Mouse (Mus musculus) adrenal gland, postnatal 0 days (tissue): ENCODE results near the gene Atp2b4. TPM values are rescaled to one million over a fixed set of nuclear protein-coding genes. Genes with fewer than 3 reads are reported as not detected.

Experiments
- microRNA-seq: library from miRNA; unstranded; fragments of <30 nt; microRNA quantifications from one replicate; pipeline ENCODE4, GENCODE M21; 2016; ENCODE audit warnings: borderline replicate concordance; ENCODE audit not compliant: insufficient number of aligned reads
- polyA plus RNA-seq: library from polyadenylated mRNA; unstranded; fragments of >200 nt; fragmentation: Nextera tagmentation; extraction: Ambion mirVana; gene quantifications from 2 replicates; pipeline ENCODE4 v1.2.1, GENCODE M21; 2015

Gene Atp2b4
- 6.7 and 7.3 TPM in 2 replicates for polyA plus RNA-seq

GRCm38 (mm10) chr1:133800948-133801393, at the start of gene Atp2b4:
Atp2b4 (minus strand) TSS chr1:133801041.

GRCm38 (mm10) chr1:133689897-133690296, 110.9 kb downstream of the Atp2b4 start, which contains the start of gene Lax1:
Lax1 (minus strand) TSS chr1:133690108.

GRCm38 (mm10) chr1:133661203-133661933, 139.5 kb downstream of the Atp2b4 start, which contains the start of gene Gm38394:
Gm38394 (minus strand) TSS chr1:133661318.

GRCm38 (mm10) chr1:133660466-133661202, 140.2 kb downstream of the Atp2b4 start, which contains the start of gene Zbed6:
Zbed6 (minus strand) TSS chr1:133660885.

Small RNA genes lying within 50 kb of the gene (microRNA-seq; reads per million reads assigned to microRNA genes)
- gene Mir6903 = not detected

Other genes with a start within 250 kb of the Atp2b4 start
- gene Snrpe, start 190.8 kb downstream of the Atp2b4 start, polyA plus RNA-seq = 517 and 773 TPM in 2 replicates
- gene Zbed6, start 140.2 kb downstream of the Atp2b4 start, polyA plus RNA-seq = not detected in 2 replicates
- 2.2 and 2.3 TPM in 2 replicates for gene Gm38394, start 139.7 kb downstream of the Atp2b4 start, polyA plus RNA-seq
- gene Lax1, start 110.9 kb downstream of the Atp2b4 start, polyA plus RNA-seq = 0.22 TPM in 2 replicates
- 1.6 and 2.3 TPM in 2 replicates for gene Optc, start 107.0 kb upstream of the Atp2b4 start, polyA plus RNA-seq
- gene Prelp, start 120.4 kb upstream of the Atp2b4 start, polyA plus RNA-seq = 16.4 and 34.8 TPM in 2 replicates
- 17.8 and 24.8 TPM in 2 replicates for gene Fmod, start 236.2 kb upstream of the Atp2b4 start, polyA plus RNA-seq